ENCODE assay signal across 8 mouse cellular contexts in genomic region chr7:31085171-31085570, GRCm38 (mm10). TPM values are rescaled to one million over a fixed set of nuclear protein-coding genes. Genes with fewer than 3 reads are reported as not detected.
A peak's percentile ranks its signal among the peaks of the same experiment; 100 is the strongest.
DNase-seq lines count a peak whose midpoint lies in the region; ATAC-seq and TF ChIP-seq lines count a peak whose summit lies in the region.

No protein-coding gene starts in this region.

- H3K36me3 ChIP-seq in hindbrain, embryonic 11.5 days (ENCODE audit: control insufficient read depth, insufficient read depth, low read length) = no peaks in the 10 kb centered on the region
- H3K36me3 ChIP-seq in hindbrain, embryonic 14.5 days (replicated peaks; ENCODE audit: control insufficient read depth, insufficient read depth) = no peaks in the 10 kb centered on the region
- no peaks in the 10 kb centered on the region for H3K36me3 ChIP-seq in embryonic facial prominence, embryonic 13.5 days

- TF ChIP-seq POLR2A in olfactory bulb, adult 2 months (IDR thresholded peaks at IDR 0.05; ENCODE audit: insufficient read depth, low read depth, low read length) = no peak

- peak; percentile 65 for ATAC-seq in hindbrain, embryonic 11.5 days (ENCODE audit: low FRiP score)
- no peak for ATAC-seq in hindbrain, embryonic 14.5 days (ENCODE audit: low FRiP score)
- peak; percentile 54; the same call in 1 of the 2 replicates for ATAC-seq in embryonic facial prominence, embryonic 13.5 days (ENCODE audit: insufficient number of reproducible peaks, insufficient read depth, low FRiP score, low TSS enrichment, low read depth)

- H3K27ac ChIP-seq in hindbrain, embryonic 11.5 days (ENCODE audit: low read depth, low read length) = peak overlapping the region; percentile 11; the same call in 1 of the 2 replicates
- H3K27ac ChIP-seq in hindbrain, embryonic 14.5 days = no peak overlapping the region
- H3K27ac ChIP-seq in embryonic facial prominence, embryonic 13.5 days = peak overlapping the region; percentile 80
- peak overlapping the region; percentile 63 for H3K27ac ChIP-seq in olfactory bulb, adult 2 months (ENCODE audit: insufficient read depth, low read depth, low read length)

- H3K4me3 ChIP-seq in hindbrain, embryonic 11.5 days (ENCODE audit: low read depth, low read length) = no peak overlapping the region
- H3K4me3 ChIP-seq in hindbrain, embryonic 14.5 days (replicated peaks; ENCODE audit: low read length) = no peak overlapping the region
- no peak overlapping the region for H3K4me3 ChIP-seq in embryonic facial prominence, embryonic 13.5 days
- no peak overlapping the region for H3K4me3 ChIP-seq in olfactory bulb, adult 2 months (ENCODE audit: insufficient read depth, low read depth, low read length)

- H3K9ac ChIP-seq in hindbrain, embryonic 11.5 days (ENCODE audit: low read depth, low read length) = no peak overlapping the region
- H3K9ac ChIP-seq in hindbrain, embryonic 14.5 days = no peak overlapping the region
- no peak overlapping the region for H3K9ac ChIP-seq in embryonic facial prominence, embryonic 13.5 days

- H3K27me3 ChIP-seq in hindbrain, embryonic 11.5 days (ENCODE audit: control insufficient read depth, insufficient read depth, low read length) = no peaks in the 10 kb centered on the region
- H3K27me3 ChIP-seq in hindbrain, embryonic 14.5 days (ENCODE audit: control insufficient read depth, insufficient read depth, low read length) = no peaks in the 10 kb centered on the region
- H3K27me3 ChIP-seq in embryonic facial prominence, embryonic 13.5 days = no peaks in the 10 kb centered on the region

- 16% methylated on average over 3 of the region's 3 CpGs for WGBS in hindbrain, embryonic 11.5 days
- WGBS in hindbrain, embryonic 14.5 days = 0% methylated on average over 3 of the region's 3 CpGs
- WGBS in embryonic facial prominence, embryonic 13.5 days = 13% methylated on average over 3 of the region's 3 CpGs
- WGBS in olfactory bulb, adult 2 months = 40% methylated on average over 3 of the region's 3 CpGs

- no peak for TF ChIP-seq CTCF in olfactory bulb, adult 2 months (IDR thresholded peaks at IDR 0.05; ENCODE audit: insufficient read depth, low read depth, low read length)

- peak; percentile 38 for DNase-seq in hindbrain, embryonic 11.5 days (ENCODE audit: low spot score)
- no peak for DNase-seq in hindbrain, embryonic 14.5 days (ENCODE audit: low spot score)
- peak; percentile 93 for DNase-seq in Muller cell, postnatal 12 days (ENCODE audit: inconsistent ontology term)
- peak; percentile 52 for DNase-seq in kidney, postnatal 14 days
- DNase-seq in cerebellum, postnatal 25 days = no peak
- no peak for DNase-seq in yolk sac, embryonic 10.5 days (ENCODE audit: low spot score)

- H3K9me3 ChIP-seq in hindbrain, embryonic 11.5 days (ENCODE audit: control insufficient read depth, low read length) = no peaks in the 10 kb centered on the region
- no peaks in the 10 kb centered on the region for H3K9me3 ChIP-seq in hindbrain, embryonic 14.5 days (ENCODE audit: control insufficient read depth, low read length)
- H3K9me3 ChIP-seq in embryonic facial prominence, embryonic 13.5 days = no peaks in the 10 kb centered on the region

- no peak overlapping the region for H3K4me2 ChIP-seq in hindbrain, embryonic 11.5 days (replicated peaks; ENCODE audit: low read depth, low read length)
- no peak overlapping the region for H3K4me2 ChIP-seq in hindbrain, embryonic 14.5 days (replicated peaks)
- no peak overlapping the region for H3K4me2 ChIP-seq in embryonic facial prominence, embryonic 13.5 days

- H3K4me1 ChIP-seq in hindbrain, embryonic 11.5 days (replicated peaks; ENCODE audit: control insufficient read depth, insufficient read depth, low read length) = no peaks in the 10 kb centered on the region
- 0 out of 2 replicates have a peak, but pooled peaks cover 4% of the 10 kb centered on the region for H3K4me1 ChIP-seq in hindbrain, embryonic 14.5 days (replicated peaks; ENCODE audit: control insufficient read depth, insufficient read depth, low read length)
- peaks cover 29% of the 10 kb centered on the region for H3K4me1 ChIP-seq in embryonic facial prominence, embryonic 13.5 days
- peaks cover 22% of the 10 kb centered on the region for H3K4me1 ChIP-seq in olfactory bulb, adult 2 months (ENCODE audit: control insufficient read depth, insufficient read depth, low read length)

RNA-seq across cellular contexts. Expression of gene Fxyd3, which starts 8.7 kb away (rescaled TPM):
- polyA plus RNA-seq in hindbrain, embryonic 11.5 days (2014; fragmentation: Nextera tagmentation; extraction: Ambion mirVana) = 6.3 and 8.6 TPM in 2 replicates
- polyA plus RNA-seq in hindbrain, embryonic 14.5 days (2014; fragmentation: Nextera tagmentation; extraction: Ambion mirVana) = 0.66 TPM in 1 of 2 replicates, not detected in the other
- polyA plus RNA-seq in embryonic facial prominence, embryonic 13.5 days (2015; fragmentation: Nextera tagmentation; extraction: Ambion mirVana) = 55.9 and 59.6 TPM in 2 replicates
- not detected in 2 replicates for polyA plus RNA-seq in olfactory bulb, adult 2 months (2012; ENCODE audit: insufficient read depth, insufficient read length, low replicate concordance, missing spikeins)

RNA-seq across cellular contexts. Expression of gene Lgi4, which starts 26.0 kb away (rescaled TPM):
- 1.0 and 2.8 TPM in 2 replicates for polyA plus RNA-seq in hindbrain, embryonic 11.5 days (2014; fragmentation: Nextera tagmentation; extraction: Ambion mirVana)
- polyA plus RNA-seq in hindbrain, embryonic 14.5 days (2014; fragmentation: Nextera tagmentation; extraction: Ambion mirVana) = 0.28 and 0.60 TPM in 2 replicates
- polyA plus RNA-seq in embryonic facial prominence, embryonic 13.5 days (2015; fragmentation: Nextera tagmentation; extraction: Ambion mirVana) = 1.3 and 1.7 TPM in 2 replicates
- not detected in 2 replicates for polyA plus RNA-seq in olfactory bulb, adult 2 months (2012; ENCODE audit: insufficient read depth, insufficient read length, low replicate concordance, missing spikeins)

RNA-seq across cellular contexts. Expression of gene Fxyd1, which starts 28.2 kb away (rescaled TPM):
- polyA plus RNA-seq in hindbrain, embryonic 11.5 days (2014; fragmentation: Nextera tagmentation; extraction: Ambion mirVana) = 15.6 and 18.1 TPM in 2 replicates
- polyA plus RNA-seq in hindbrain, embryonic 14.5 days (2014; fragmentation: Nextera tagmentation; extraction: Ambion mirVana) = 34.1 and 59.0 TPM in 2 replicates
- 50.0 and 59.2 TPM in 2 replicates for polyA plus RNA-seq in embryonic facial prominence, embryonic 13.5 days (2015; fragmentation: Nextera tagmentation; extraction: Ambion mirVana)
- not detected in 2 replicates for polyA plus RNA-seq in olfactory bulb, adult 2 months (2012; ENCODE audit: insufficient read depth, insufficient read length, low replicate concordance, missing spikeins)

RNA-seq across cellular contexts. Expression of gene Hpn, which starts 29.9 kb away (rescaled TPM):
- 0.56 and 1.4 TPM in 2 replicates for polyA plus RNA-seq in hindbrain, embryonic 11.5 days (2014; fragmentation: Nextera tagmentation; extraction: Ambion mirVana)
- polyA plus RNA-seq in hindbrain, embryonic 14.5 days (2014; fragmentation: Nextera tagmentation; extraction: Ambion mirVana) = 0.55 and 0.67 TPM in 2 replicates
- 5.6 and 6.4 TPM in 2 replicates for polyA plus RNA-seq in embryonic facial prominence, embryonic 13.5 days (2015; fragmentation: Nextera tagmentation; extraction: Ambion mirVana)
- not detected in 2 replicates for polyA plus RNA-seq in olfactory bulb, adult 2 months (2012; ENCODE audit: insufficient read depth, insufficient read length, low replicate concordance, missing spikeins)

RNA-seq across cellular contexts. Expression of gene Fxyd7, which starts 33.9 kb away (rescaled TPM):
- polyA plus RNA-seq in hindbrain, embryonic 11.5 days (2014; fragmentation: Nextera tagmentation; extraction: Ambion mirVana) = 8.7 and 12.6 TPM in 2 replicates
- 236 and 249 TPM in 2 replicates for polyA plus RNA-seq in hindbrain, embryonic 14.5 days (2014; fragmentation: Nextera tagmentation; extraction: Ambion mirVana)
- polyA plus RNA-seq in embryonic facial prominence, embryonic 13.5 days (2015; fragmentation: Nextera tagmentation; extraction: Ambion mirVana) = 18.3 and 23.1 TPM in 2 replicates
- not detected in 2 replicates for polyA plus RNA-seq in olfactory bulb, adult 2 months (2012; ENCODE audit: insufficient read depth, insufficient read length, low replicate concordance, missing spikeins)

Comparison
In these comparisons a context has a peak if more than half of its experiments do, and no peak if none do; other contexts are left out.
1. DNase-seq: peak in hindbrain, embryonic 11.5 days (single experiment), Muller cell, postnatal 12 days (single experiment) and kidney, postnatal 14 days (single experiment); none in hindbrain, embryonic 14.5 days (single experiment), cerebellum, postnatal 25 days (0 of 2) and yolk sac, embryonic 10.5 days (single experiment).
2. RNA of gene Fxyd1, which starts 28.2 kb away (polyA plus RNA-seq): 34.1 to 59.0 TPM in hindbrain, embryonic 14.5 days, 50.0 to 59.2 TPM in embryonic facial prominence, embryonic 13.5 days and 15.6 to 18.1 TPM in hindbrain, embryonic 11.5 days; not detected in olfactory bulb, adult 2 months; every median in the first group is over 10 times any median in the second.